Mouse (Mus musculus): ENCODE measurements around the gene Gm20741.

- TF ChIP-seq POLR2A (IDR thresholded peaks at IDR 0.05; ENCODE audit: low read depth, low read length) (no peak), CTCF (IDR thresholded peaks at IDR 0.05; ENCODE audit: extremely low read depth, insufficient read depth, insufficient read length, insufficient replicate concordance) (no peak)
Measured at GRCm38 (mm10) chr16:88820066-88820465, 8.0 kb upstream of the Gm20741 start, which contains the start of gene Krtap15.

All from spleen, adult 2 months (tissue).